Mouse (Mus musculus) T-helper 1 cell (primary cell): ENCODE data around the gene Tle4.

Source experiments
- in situ Hi-C: fragments of 300-600 bp; cut with MboI, MseI; formaldehyde crosslinking; loops from one replicate; pipeline ENCODE4 v1.15.1; 2025; ENCODE audit warnings: high pct_unique_total_duplicates

The Tle4 gene

GRCm38 (mm10) chr19:14591809-14592535 is 5.9 kb downstream of the Tle4 start:
- in situ Hi-C loops: no loop called here

GRCm38 (mm10) chr19:14590154-14590553 is 7.7 kb downstream of the Tle4 start:
- in situ Hi-C loops: no loop called here

- in situ Hi-C loops: no loop called here
Observed at GRCm38 (mm10) chr19:14588221-14589123, 9.4 kb downstream of the Tle4 start.

- in situ Hi-C loops: no loop called here
Observed at GRCm38 (mm10) chr19:14586171-14586570, 11.7 kb downstream of the Tle4 start.

GRCm38 (mm10) chr19:14585731-14586130 is 12.1 kb downstream of the Tle4 start:
- in situ Hi-C loops: no loop called here

GRCm38 (mm10) chr19:14585235-14585634 is 12.6 kb downstream of the Tle4 start:
- in situ Hi-C loops: no loop called here

GRCm38 (mm10) chr19:14578698-14579097 is 19.2 kb downstream of the Tle4 start:
- in situ Hi-C loops: no loop called here

GRCm38 (mm10) chr19:14578016-14578415 is 19.8 kb downstream of the Tle4 start:
- in situ Hi-C loops: no loop called here

GRCm38 (mm10) chr19:14576311-14576710 is 21.5 kb downstream of the Tle4 start:
- in situ Hi-C loops: no loop called here

- in situ Hi-C loops: no loop called here
Observed at GRCm38 (mm10) chr19:14568879-14569278, 29.0 kb downstream of the Tle4 start.

- in situ Hi-C loops: no loop called here
Observed at GRCm38 (mm10) chr19:14567081-14567480, 30.8 kb downstream of the Tle4 start.

GRCm38 (mm10) chr19:14566564-14567021 is 31.3 kb downstream of the Tle4 start:
- in situ Hi-C loops: no loop called here

- in situ Hi-C loops: no loop called here
Observed at GRCm38 (mm10) chr19:14565424-14566069, 32.3 kb downstream of the Tle4 start.

- in situ Hi-C loops: no loop called here
Observed at GRCm38 (mm10) chr19:14563273-14563959, 34.4 kb downstream of the Tle4 start.

- in situ Hi-C loops: no loop called here
Observed at GRCm38 (mm10) chr19:14547871-14548270, 50.0 kb downstream of the Tle4 start.

GRCm38 (mm10) chr19:14547133-14547842 is 50.6 kb downstream of the Tle4 start:
- in situ Hi-C loops: no loop called here

GRCm38 (mm10) chr19:14545485-14545884 is 52.4 kb downstream of the Tle4 start:
- in situ Hi-C loops: no loop called here

GRCm38 (mm10) chr19:14543305-14543704 is 54.5 kb downstream of the Tle4 start:
- in situ Hi-C loops: no loop called here

- in situ Hi-C loops: no loop called here
Observed at GRCm38 (mm10) chr19:14540678-14541077, 57.2 kb downstream of the Tle4 start.

- in situ Hi-C loops: no loop called here
Observed at GRCm38 (mm10) chr19:14536676-14537075, 61.2 kb downstream of the Tle4 start.

GRCm38 (mm10) chr19:14534447-14534846 is 63.4 kb downstream of the Tle4 start:
- in situ Hi-C loops: no loop called here
